Mouse (Mus musculus) stomach, postnatal 0 days (tissue): ENCODE results near the gene Strip2. TPM values are rescaled to one million over a fixed set of nuclear protein-coding genes. Genes with fewer than 3 reads are reported as not detected.
A peak's percentile ranks its signal among the peaks of the same experiment; 100 is the strongest.

Source experiments
- ATAC-seq: fragments of 200-750 bp; cut with Nextera tagmentation; 2 replicates; pipeline ENCODE4 v1.8.0; 2017; ENCODE audit not compliant: low FRiP score, low TSS enrichment
- DNase-seq: peaks from one replicate; pipeline ENCODE4 v3.0.0-alpha.2; 2016; ENCODE audit warnings: low spot score
- H3K27ac ChIP-seq: fragments of 300-500 bp; sonication (generic); replicated peaks from 2 replicates; pipeline ENCODE4 v1.5.1; 2014; ENCODE audit warnings: mild to moderate bottlenecking, control low read depth
- H3K27me3 ChIP-seq: fragments of 300-500 bp; sonication (generic); 2 replicates; pipeline ENCODE4 v1.6.1; 2014; ENCODE audit warnings: low read length; ENCODE audit not compliant: control insufficient read depth, insufficient read depth
- H3K36me3 ChIP-seq: fragments of 300-500 bp; sonication (generic); 2 replicates; pipeline ENCODE4 v1.6.1; 2014; ENCODE audit warnings: low read length, mixed read lengths; ENCODE audit not compliant: control insufficient read depth, insufficient read depth
- H3K4me1 ChIP-seq: fragments of 300-500 bp; sonication (generic); replicated peaks from 2 replicates; pipeline ENCODE4 v1.6.1; 2014; ENCODE audit warnings: antibody characterized with exemption; ENCODE audit not compliant: control insufficient read depth, insufficient read depth
- H3K4me2 ChIP-seq: fragments of 300-500 bp; sonication (generic); replicated peaks from 2 replicates; pipeline ENCODE4 v1.6.1; 2014; ENCODE audit warnings: low read depth, mild to moderate bottlenecking, control low read depth, moderate library complexity
- H3K4me3 ChIP-seq: fragments of 300-500 bp; sonication (generic); 2 replicates; pipeline ENCODE4 v1.5.1; 2014; ENCODE audit warnings: low read depth, low read length, control low read depth
- H3K9ac ChIP-seq: fragments of 300-500 bp; sonication (generic); 2 replicates; pipeline ENCODE4 v1.6.1; 2014; ENCODE audit warnings: mild to moderate bottlenecking, low read length, control low read depth, mixed read lengths
- H3K9me3 ChIP-seq: fragments of 300-500 bp; sonication (generic); 2 replicates; pipeline ENCODE4 v1.6.1; 2016; ENCODE audit warnings: low read length; ENCODE audit not compliant: control insufficient read depth
- CTCF ChIP-seq: IDR thresholded peaks from 2 replicates; pipeline ENCODE4 v1.5.1; 2016; ENCODE audit warnings: antibody characterized with exemption, low read depth, mild to moderate bottlenecking, moderate library complexity
- EP300 ChIP-seq: optimal IDR thresholded peaks from 2 replicates; pipeline ENCODE3; 2016; ENCODE audit warnings: antibody characterized with exemption
- WGBS: fragments of 180-500 bp; shearing (Covaris S2); extraction: QIAGEN DNeasy Blood & Tissue Kit; methylation state at CpG from one replicate; pipeline ENCODE4 v1.1.7; 2014; 5-methylcytosine and 5-hydroxymethylcytosine counted together
- polyA plus RNA-seq: library from polyadenylated mRNA; unstranded; fragments of >200 nt; fragmentation: Nextera tagmentation; extraction: Ambion mirVana; gene quantifications from 2 replicates; pipeline ENCODE4 v1.2.1, GENCODE M21; 2015

The Strip2 gene
- polyA plus RNA-seq: 0.13 and 0.16 TPM in 2 replicates

DNA sequence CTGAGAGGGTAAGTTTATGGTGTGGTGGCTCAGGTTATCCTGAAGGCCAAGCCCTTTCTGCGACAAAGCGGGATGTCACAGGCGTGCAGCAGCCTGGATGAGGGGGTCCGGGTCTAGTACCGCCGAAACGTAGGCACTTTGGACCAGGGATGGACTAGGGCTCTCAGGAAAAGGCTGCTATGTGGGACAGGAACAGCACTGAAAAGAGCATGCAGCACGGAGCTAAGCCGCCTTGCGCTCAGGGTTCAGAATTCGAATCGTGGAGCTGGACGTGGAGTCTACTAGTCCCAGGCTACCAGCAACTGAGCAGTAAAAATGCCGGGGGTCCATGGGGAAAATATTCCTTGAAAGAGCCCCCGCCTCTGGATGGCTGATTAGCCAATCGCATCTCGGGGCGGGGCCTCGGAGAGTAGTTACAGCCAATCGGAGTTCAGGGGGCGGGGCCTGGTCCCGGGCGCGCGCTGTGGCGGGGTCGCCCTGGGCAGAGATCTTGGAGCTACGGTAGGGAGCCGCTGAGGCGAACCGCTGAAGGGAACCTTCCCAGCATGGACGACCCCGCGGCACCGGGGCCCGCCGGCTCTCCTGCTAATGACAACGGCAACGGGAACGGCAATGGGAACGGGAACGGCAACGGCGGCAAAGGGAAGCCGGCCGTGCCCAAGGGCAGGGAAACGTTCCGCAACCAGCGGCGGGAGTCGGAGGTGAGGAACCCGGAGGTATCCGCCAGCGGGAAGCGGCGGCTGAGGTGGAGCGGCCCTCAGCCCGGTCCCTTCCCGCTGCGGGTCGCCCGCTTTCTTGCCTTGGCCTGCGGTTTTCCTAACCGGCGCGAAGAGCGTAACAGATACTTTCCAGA lies at the start of gene Strip2:
Gene Strip2, plus strand, starts transcription at position 483 of the 853 bp plus-strand sequence.
- TF ChIP-seq CTCF (no peak), EP300 (no peak)
- WGBS: under 1% methylated on average over 67 of the region's 67 CpGs

DNA sequence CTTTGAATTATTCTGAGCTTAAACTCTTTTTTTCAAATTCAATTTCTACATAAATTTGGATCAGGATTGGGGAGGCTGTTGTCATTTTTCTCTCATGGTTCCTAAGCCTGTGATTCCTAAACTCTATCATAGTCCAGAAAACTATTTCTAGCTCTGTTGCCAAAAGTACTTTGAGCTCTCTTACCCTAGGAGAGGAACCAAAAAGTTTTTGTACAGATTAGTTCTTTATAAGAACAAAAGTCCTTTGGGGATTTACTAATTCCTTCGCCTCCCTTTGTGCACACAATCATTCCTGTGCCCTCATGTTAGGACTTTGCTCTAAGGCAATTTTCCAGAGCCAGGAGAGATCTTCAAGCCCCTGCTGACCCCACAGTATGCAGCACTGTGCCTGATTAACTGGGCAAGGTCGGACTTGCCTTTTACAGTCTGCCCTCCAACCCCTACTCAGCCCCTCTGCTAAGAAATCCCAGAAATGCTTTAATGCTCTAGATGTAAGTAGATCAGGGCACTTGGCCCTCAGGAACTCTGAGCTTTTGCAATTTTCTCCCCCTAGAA lies 48.4 kb upstream of the Strip2 start:
- 78% methylated on average over 2 of the region's 2 CpGs for WGBS
- no peak overlapping the region for H3K9ac ChIP-seq
- H3K4me3 ChIP-seq: no peak overlapping the region
- no peaks in the 10 kb centered on the region for H3K36me3 ChIP-seq
- no peaks in the 10 kb centered on the region for H3K4me1 ChIP-seq
- H3K4me2 ChIP-seq: no peak overlapping the region
- no peak overlapping the region for H3K27ac ChIP-seq
- TF ChIP-seq CTCF: no peak
- no peak for TF ChIP-seq EP300
- DNase-seq (no peak), ATAC-seq (no peak)
- H3K27me3 ChIP-seq: no peaks in the 10 kb centered on the region
- no peaks in the 10 kb centered on the region for H3K9me3 ChIP-seq

More for the DNA sequence above, at the start of gene Strip2:
- no peaks in the 10 kb centered on the region for H3K36me3 ChIP-seq
- peaks cover 4% of the 10 kb centered on the region for H3K4me1 ChIP-seq
- H3K9ac ChIP-seq: peak within 1 kb of the TSS; percentile 59
- H3K4me2 ChIP-seq: peak within 1 kb of the TSS; percentile 98
- H3K4me3 ChIP-seq: peak within 1 kb of the TSS; percentile 77
- H3K27me3 ChIP-seq: no peaks in the 10 kb centered on the region
- no peaks in the 10 kb centered on the region for H3K9me3 ChIP-seq
- DNase-seq (peak; percentile 94), ATAC-seq (peak; percentile 98)
- H3K27ac ChIP-seq: 0 out of 2 replicates have a peak within 1 kb of the TSS, but pooled peaks have one; percentile 24

DNA sequence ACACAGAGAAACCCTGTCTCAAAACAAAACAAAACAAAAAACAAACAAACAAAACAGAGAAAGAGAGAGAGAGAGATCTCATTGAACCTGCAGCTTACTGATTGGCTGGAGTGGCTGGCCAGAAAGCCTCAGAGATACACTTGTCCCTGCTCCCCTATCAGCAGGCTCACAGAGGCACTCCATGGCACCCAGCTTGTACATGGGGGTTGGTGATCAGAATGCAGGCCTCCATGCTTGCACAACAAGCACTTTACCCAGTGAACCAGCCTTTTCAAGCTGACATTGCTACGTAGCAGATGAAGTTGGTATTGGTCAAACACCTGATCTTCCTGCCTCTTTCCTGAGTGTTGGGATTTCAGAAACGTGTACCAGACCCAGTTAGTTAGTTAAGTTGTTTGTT lies 43.2 kb upstream of the Strip2 start:
- Histone ChIP-seq H3K27ac (no peak overlapping the region), H3K36me3 (0 out of 2 replicates have a peak, but pooled peaks cover 2% of the 10 kb centered on the region), H3K27me3 (no peaks in the 10 kb centered on the region), H3K4me1 (no peaks in the 10 kb centered on the region), H3K4me3 (no peak overlapping the region), H3K9ac (no peak overlapping the region), H3K4me2 (no peak overlapping the region), H3K9me3 (no peaks in the 10 kb centered on the region)
- WGBS: 73% methylated on average over 2 of the region's 2 CpGs
- ATAC-seq: no peak
- no peak for DNase-seq
- no peak for TF ChIP-seq CTCF

DNA sequence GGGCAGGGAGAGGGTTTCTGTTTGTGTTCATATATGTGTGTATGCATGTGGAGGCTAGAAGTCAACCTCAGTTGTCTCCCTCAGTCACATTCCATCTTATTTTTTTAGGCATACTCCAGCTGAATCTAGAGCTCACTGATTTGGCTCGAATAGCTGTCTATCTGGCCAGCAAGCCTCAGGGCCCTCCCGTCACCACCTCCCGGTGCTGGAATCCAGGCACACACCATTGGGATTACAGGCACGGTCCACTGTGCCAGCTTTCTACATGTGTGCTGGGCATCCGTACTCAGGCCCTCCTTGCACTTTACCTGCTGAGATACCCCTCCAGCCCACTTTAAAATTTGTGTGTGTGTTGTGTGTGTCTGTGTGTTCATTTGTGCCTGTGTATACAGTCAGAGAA lies 41.2 kb upstream of the Strip2 start:
- H3K4me1 ChIP-seq: no peaks in the 10 kb centered on the region
- no peak for DNase-seq
- WGBS: 89% methylated on average over 5 of the region's 5 CpGs
- no peak for TF ChIP-seq EP300
- TF ChIP-seq CTCF: no peak
- no peak overlapping the region for H3K4me2 ChIP-seq
- H3K4me3 ChIP-seq: no peak overlapping the region
- H3K27ac ChIP-seq: no peak overlapping the region
- ATAC-seq: no peak
- H3K9ac ChIP-seq: no peak overlapping the region
- H3K9me3 ChIP-seq: no peaks in the 10 kb centered on the region
- H3K36me3 ChIP-seq: peaks cover 3% of the 10 kb centered on the region; the same call in 1 of the 2 replicates
- H3K27me3 ChIP-seq: no peaks in the 10 kb centered on the region

DNA sequence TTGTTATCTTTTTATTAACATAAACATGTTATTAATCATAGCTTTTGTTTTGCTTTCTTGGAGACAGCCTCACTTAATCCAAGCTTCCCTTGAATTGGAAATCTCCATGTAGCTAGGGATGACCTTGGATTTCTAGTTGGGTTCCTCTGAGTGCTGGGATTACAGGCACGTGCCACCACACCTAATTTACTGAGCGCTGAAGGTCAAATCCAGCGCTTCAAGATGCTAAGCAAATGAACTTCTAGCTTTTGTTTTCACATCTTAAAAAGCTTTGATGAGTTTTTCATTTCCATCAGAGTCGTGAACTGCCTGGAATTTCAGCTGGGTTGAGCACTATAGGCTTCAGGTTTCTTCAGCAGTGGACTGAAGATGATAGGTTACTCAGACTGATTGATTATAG lies 40.0 kb upstream of the Strip2 start:
- TF ChIP-seq CTCF (no peak), EP300 (no peak)
- DNase-seq: no peak
- Histone ChIP-seq H3K4me3 (no peak overlapping the region), H3K36me3 (peaks cover 6% of the 10 kb centered on the region; the same call in 1 of the 2 replicates), H3K4me2 (no peak overlapping the region), H3K27me3 (no peaks in the 10 kb centered on the region), H3K27ac (no peak overlapping the region), H3K4me1 (no peaks in the 10 kb centered on the region), H3K9ac (no peak overlapping the region), H3K9me3 (no peaks in the 10 kb centered on the region)
- 72% methylated on average over 4 of the region's 4 CpGs for WGBS
- no peak for ATAC-seq

DNA sequence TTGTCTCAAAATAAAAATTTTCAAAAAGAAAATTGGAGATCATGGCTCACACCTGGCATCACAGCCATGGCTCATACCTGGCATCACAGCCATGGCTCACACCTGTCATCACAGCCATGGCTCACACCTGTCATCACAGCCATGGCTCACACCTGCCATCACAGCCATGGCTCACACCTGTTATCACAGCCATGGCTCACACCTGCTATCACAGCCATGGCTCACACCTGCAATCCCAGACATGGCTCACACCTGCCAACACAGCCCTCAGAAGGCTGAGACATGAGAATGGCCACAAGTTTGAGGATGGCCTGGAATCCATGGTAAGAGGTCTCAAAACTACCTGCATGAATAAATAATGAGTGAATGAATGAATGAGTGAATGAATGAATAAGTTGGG lies 37.2 kb upstream of the Strip2 start:
- DNase-seq (no peak), ATAC-seq (no peak)
- Histone ChIP-seq H3K27me3 (no peaks in the 10 kb centered on the region), H3K4me2 (no peak overlapping the region), H3K9me3 (no peaks in the 10 kb centered on the region), H3K4me3 (no peak overlapping the region), H3K36me3 (peaks cover 4% of the 10 kb centered on the region; the same call in 1 of the 2 replicates), H3K27ac (no peak overlapping the region), H3K9ac (no peak overlapping the region), H3K4me1 (no peaks in the 10 kb centered on the region)
- TF ChIP-seq CTCF: no peak
- no peak for TF ChIP-seq EP300
